Mouse (Mus musculus) limb, embryonic 11.5 days (tissue): ENCODE data around the gene Ybx2. TPM values are rescaled to one million over a fixed set of nuclear protein-coding genes. Genes with fewer than 3 reads are reported as not detected.

Experiments
- ATAC-seq: fragments of 200-750 bp; cut with Nextera tagmentation; 2 replicates; pipeline ENCODE4 v1.8.0; 2017; ENCODE audit warnings: low read depth; ENCODE audit not compliant: insufficient number of reproducible peaks, low FRiP score, low TSS enrichment
- DNase-seq: peaks from one replicate; pipeline ENCODE4 v3.0.0-alpha.2; 2015; ENCODE audit warnings: low spot score
- H3K27ac ChIP-seq: fragments of 300-500 bp; sonication (generic); replicated peaks from 2 replicates; pipeline ENCODE4 v1.5.1; 2014; ENCODE audit warnings: low read depth, mild to moderate bottlenecking, low read length
- H3K27me3 ChIP-seq: fragments of 300-500 bp; sonication (generic); 2 replicates; pipeline ENCODE4 v1.6.1; 2014; ENCODE audit warnings: mild to moderate bottlenecking, low read length, mixed read lengths; ENCODE audit not compliant: control insufficient read depth, insufficient read depth
- H3K36me3 ChIP-seq: fragments of 300-500 bp; sonication (generic); 2 replicates; pipeline ENCODE4 v1.6.1; 2014; ENCODE audit warnings: mild to moderate bottlenecking, low read length, moderate library complexity, mixed read lengths; ENCODE audit not compliant: control insufficient read depth, insufficient read depth
- H3K4me1 ChIP-seq: fragments of 300-500 bp; sonication (generic); 2 replicates; pipeline ENCODE4 v1.6.1; 2014; ENCODE audit warnings: low read length, mixed read lengths; ENCODE audit not compliant: control insufficient read depth, insufficient read depth
- H3K4me2 ChIP-seq: fragments of 300-500 bp; sonication (generic); 2 replicates; pipeline ENCODE4 v1.6.1; 2014; ENCODE audit warnings: low read depth, mild to moderate bottlenecking, moderate library complexity; ENCODE audit not compliant: severe bottlenecking
- H3K4me3 ChIP-seq: fragments of 300-500 bp; sonication (generic); 2 replicates; pipeline ENCODE4 v1.5.1; 2014; ENCODE audit warnings: low read depth, low read length
- H3K9ac ChIP-seq: fragments of 300-500 bp; sonication (generic); 2 replicates; pipeline ENCODE4 v1.6.1; 2014; ENCODE audit warnings: mild to moderate bottlenecking, low read length
- H3K9me3 ChIP-seq: fragments of 300-500 bp; sonication (generic); 2 replicates; pipeline ENCODE4 v1.6.1; 2016; ENCODE audit warnings: low read length; ENCODE audit not compliant: control insufficient read depth
- WGBS: fragments of 180-500 bp; shearing (Covaris S2); extraction: QIAGEN DNeasy Blood & Tissue Kit; methylation state at CpG from one replicate; pipeline ENCODE4 v1.1.7; 2014; 5-methylcytosine and 5-hydroxymethylcytosine counted together
- polyA plus RNA-seq: library from polyadenylated mRNA; unstranded; fragments of >200 nt; fragmentation: Nextera tagmentation; extraction: Ambion mirVana; gene quantifications from 2 replicates; pipeline ENCODE4 v1.2.1, GENCODE M21; 2014

Ybx2 gene
- polyA plus RNA-seq, 1 experiment from 2014 or later: 11.3 TPM

DNA sequence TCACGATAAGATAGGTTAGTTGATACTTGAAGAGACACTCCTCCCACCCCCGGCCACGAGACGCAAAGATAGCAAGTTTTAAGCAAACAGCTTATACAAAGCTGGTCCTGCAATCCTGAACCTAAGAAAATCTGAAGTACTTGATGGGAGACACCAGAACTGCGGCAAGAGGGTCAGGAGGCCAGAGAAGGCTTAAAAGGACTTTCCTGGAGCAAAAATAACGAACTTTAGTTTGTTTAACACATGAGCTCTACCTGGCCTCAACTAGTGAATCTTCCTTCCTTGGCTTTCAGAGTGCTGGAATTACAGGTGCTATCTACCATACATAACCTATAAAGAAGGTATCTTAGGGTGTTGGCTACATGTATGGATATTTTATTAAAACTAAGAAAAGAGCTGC is 915 bp upstream of the Ybx2 start:
- no peak overlapping the region for H3K27ac ChIP-seq
- peak overlapping the region; percentile 3; the same call in 1 of the 2 replicates for H3K4me3 ChIP-seq
- peaks cover 8% of the 10 kb centered on the region for H3K27me3 ChIP-seq
- peak overlapping the region; percentile 99 for H3K4me2 ChIP-seq
- H3K4me1 ChIP-seq: peaks cover 30% of the 10 kb centered on the region
- no peaks in the 10 kb centered on the region for H3K36me3 ChIP-seq
- 24% methylated on average over 6 of the region's 6 CpGs for WGBS
- DNase-seq: no peak
- H3K9ac ChIP-seq: 0 out of 2 replicates have a peak overlapping the region, but pooled peaks have one; percentile 27
- no peaks in the 10 kb centered on the region for H3K9me3 ChIP-seq
- ATAC-seq: no peak

DNA sequence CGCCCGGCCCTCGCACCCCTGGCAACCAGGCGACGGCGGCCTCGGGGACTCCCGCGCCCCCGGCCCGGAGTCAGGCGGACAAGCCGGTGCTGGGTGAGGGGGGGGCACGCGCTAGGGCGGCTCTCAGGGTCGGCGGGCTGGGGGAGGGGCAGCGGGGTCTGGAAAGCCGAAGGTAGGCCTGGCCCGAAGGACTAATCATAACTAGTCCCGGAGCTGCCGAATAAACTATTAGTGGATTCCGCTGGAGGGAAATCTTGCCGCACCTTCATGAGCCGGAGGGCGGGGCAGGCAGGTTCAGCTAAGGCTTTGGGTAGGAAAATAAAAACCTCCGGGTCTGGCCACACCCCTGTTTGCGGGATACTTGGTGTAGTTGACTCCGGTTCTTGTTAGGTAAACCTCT is 560 bp downstream of the Ybx2 start:
- peak overlapping the region; percentile 47 for H3K4me3 ChIP-seq
- no peaks in the 10 kb centered on the region for H3K36me3 ChIP-seq
- H3K4me2 ChIP-seq: peak overlapping the region; percentile 99
- no peak for ATAC-seq
- H3K9me3 ChIP-seq: no peaks in the 10 kb centered on the region
- H3K4me1 ChIP-seq: peaks cover 30% of the 10 kb centered on the region
- WGBS: 1% methylated on average over 26 of the region's 30 CpGs
- H3K27ac ChIP-seq: no peak overlapping the region
- peaks cover 8% of the 10 kb centered on the region for H3K27me3 ChIP-seq
- DNase-seq: peak; percentile 54
- peak overlapping the region; percentile 74 for H3K9ac ChIP-seq

DNA sequence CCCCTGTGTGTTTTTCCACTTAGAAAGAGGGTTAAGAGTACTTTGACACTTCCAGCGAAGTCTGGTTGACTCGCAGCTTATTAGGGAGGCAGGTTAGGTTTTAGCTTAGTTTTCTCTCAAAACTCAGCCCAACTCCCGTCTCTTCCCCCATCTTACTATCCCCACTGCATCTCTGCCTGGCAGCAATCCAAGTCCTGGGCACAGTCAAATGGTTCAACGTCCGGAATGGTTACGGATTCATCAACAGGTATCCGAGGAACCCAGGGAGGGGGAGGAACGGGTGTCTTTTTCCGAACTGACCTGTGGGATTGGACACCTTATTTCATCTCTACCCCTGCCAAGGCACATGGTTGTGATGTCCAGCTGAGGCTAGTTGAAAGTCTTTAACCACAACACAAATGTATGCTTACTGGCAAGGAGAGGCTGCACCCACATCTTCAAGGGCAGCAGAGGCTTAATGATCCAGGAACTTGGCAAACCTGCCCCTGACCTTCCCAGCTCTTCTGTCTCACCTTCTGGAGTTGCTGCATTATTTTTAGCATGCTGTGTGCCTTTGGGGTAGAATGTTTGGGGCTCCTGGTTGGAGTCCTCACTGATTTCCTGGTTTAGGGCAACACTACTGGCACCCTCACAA is 1.2 kb downstream of the Ybx2 start:
- H3K27ac ChIP-seq: no peak overlapping the region
- peak overlapping the region; percentile 99 for H3K4me2 ChIP-seq
- H3K9ac ChIP-seq: no peak overlapping the region; the same call in 1 of the 2 replicates
- peaks cover 30% of the 10 kb centered on the region for H3K4me1 ChIP-seq
- H3K27me3 ChIP-seq: peaks cover 8% of the 10 kb centered on the region
- H3K4me3 ChIP-seq: peak overlapping the region; percentile 47
- H3K36me3 ChIP-seq: no peaks in the 10 kb centered on the region
- 52% methylated on average over 9 of the region's 9 CpGs for WGBS
- ATAC-seq (no peak), DNase-seq (no peak)
- no peaks in the 10 kb centered on the region for H3K9me3 ChIP-seq

DNA sequence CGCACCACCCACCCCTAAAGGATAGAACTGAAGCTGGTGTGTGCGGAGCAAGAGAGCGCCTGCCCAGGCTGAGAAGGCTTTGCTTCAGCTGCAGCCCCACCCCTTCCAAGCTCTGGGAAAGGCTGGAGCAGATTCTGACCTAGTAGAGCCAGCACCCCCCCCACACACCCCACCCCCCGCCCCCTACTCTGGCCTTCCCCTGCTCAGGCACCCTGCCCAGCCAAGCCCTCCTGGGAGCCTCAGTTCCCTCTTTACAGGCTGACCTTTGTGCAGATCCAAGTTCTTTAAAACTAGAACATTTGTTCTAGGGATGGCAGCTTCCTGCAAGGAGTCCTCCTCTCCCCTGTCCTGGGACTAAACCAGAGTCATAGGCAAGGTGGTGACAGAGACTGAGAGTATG is 1.8 kb downstream of the Ybx2 start:
- Histone ChIP-seq H3K4me1 (peaks cover 30% of the 10 kb centered on the region), H3K9ac (no peak overlapping the region), H3K4me2 (0 out of 2 replicates have a peak overlapping the region, but pooled peaks have one; percentile 7), H3K27me3 (peaks cover 8% of the 10 kb centered on the region), H3K27ac (no peak overlapping the region), H3K4me3 (no peak overlapping the region), H3K9me3 (no peaks in the 10 kb centered on the region), H3K36me3 (no peaks in the 10 kb centered on the region)
- WGBS: 29% methylated on average over 4 of the region's 4 CpGs
- no peak for ATAC-seq
- DNase-seq: no peak

DNA sequence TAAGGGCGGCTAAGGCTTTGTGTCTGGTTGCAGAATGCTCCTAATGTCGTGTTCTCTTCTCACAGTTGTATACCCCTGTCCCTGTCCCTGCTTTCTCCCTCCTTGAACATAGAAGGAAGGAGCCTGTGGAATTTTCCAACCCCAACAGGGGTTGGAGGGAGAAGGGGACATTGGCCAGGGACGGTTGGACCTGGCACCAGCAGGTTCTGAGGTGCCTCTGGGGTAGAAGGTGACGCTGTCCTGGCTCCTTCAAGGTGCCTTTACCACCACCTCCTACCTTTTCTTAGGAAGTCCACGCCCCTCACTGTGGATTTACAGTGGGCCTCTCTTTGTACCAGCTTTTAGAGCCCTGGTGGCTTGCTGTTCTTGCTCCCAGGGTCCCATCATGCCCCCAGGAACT is 2.2 kb downstream of the Ybx2 start:
- DNase-seq: no peak
- no peak for ATAC-seq
- no peak overlapping the region for H3K9ac ChIP-seq
- H3K4me3 ChIP-seq: no peak overlapping the region
- WGBS: 73% methylated on average over 5 of the region's 5 CpGs
- no peaks in the 10 kb centered on the region for H3K36me3 ChIP-seq
- peaks cover 8% of the 10 kb centered on the region for H3K27me3 ChIP-seq
- no peaks in the 10 kb centered on the region for H3K9me3 ChIP-seq
- no peak overlapping the region for H3K27ac ChIP-seq
- H3K4me1 ChIP-seq: peaks cover 30% of the 10 kb centered on the region
- no peak overlapping the region for H3K4me2 ChIP-seq

DNA sequence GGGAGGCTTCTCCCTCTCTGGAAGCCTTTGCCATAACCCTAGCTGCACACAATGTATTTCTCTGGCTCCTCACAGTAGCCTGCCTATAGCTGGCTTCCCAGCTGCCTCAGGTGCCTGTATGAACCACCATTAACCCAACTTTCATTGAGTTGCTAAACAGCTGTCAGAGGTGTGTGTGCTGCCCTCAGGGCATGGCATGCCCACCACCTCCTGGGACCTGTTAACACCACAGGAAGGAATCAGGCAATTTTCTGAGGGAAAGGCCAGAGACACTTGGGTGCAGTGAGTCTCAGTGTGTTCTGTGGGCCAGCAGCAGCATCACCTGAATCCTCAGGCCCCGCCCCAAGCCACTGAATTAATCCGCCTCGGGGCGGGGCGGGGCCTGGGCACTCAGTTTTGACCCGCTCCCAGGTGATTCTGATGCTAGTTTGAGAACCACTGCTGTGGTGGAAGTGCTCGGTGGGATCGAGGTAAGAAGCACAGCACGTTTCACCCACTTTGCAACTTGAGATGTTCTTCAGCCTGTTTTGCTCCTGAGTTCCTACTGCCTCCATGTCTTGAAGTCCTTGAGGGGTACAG is 2.9 kb downstream of the Ybx2 start:
- no peak overlapping the region for H3K4me2 ChIP-seq
- no peak overlapping the region; the same call in 1 of the 2 replicates for H3K4me3 ChIP-seq
- H3K9ac ChIP-seq: peak overlapping the region; percentile 30; the same call in 1 of the 2 replicates
- H3K4me1 ChIP-seq: peaks cover 30% of the 10 kb centered on the region
- no peak for ATAC-seq
- H3K27me3 ChIP-seq: peaks cover 8% of the 10 kb centered on the region
- no peak for DNase-seq
- 20% methylated on average over 9 of the region's 9 CpGs for WGBS
- no peaks in the 10 kb centered on the region for H3K9me3 ChIP-seq
- no peak overlapping the region; the same call in 1 of the 2 replicates for H3K27ac ChIP-seq
- H3K36me3 ChIP-seq: no peaks in the 10 kb centered on the region

DNA sequence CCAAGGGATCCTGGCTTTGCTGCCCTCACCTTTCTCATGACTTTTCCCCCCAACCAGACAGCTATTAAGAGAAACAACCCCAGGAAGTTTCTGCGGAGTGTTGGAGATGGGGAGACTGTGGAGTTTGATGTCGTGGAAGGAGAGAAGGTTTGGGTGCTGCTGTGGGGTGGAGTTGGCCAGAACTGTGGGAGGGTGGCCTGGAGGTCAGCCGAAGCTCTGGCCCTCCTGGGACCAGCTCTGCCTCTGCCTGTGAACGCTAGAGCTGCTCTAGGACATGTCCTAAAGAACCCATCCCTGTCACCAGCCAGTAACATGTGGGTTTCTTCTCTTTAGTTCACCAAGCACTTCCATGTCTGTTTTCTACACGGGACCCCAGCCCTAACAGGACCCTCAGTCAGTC is 3.6 kb downstream of the Ybx2 start:
- H3K4me3 ChIP-seq: no peak overlapping the region
- peaks cover 30% of the 10 kb centered on the region for H3K4me1 ChIP-seq
- peaks cover 8% of the 10 kb centered on the region for H3K27me3 ChIP-seq
- peaks cover 2% of the 10 kb centered on the region; the same call in 1 of the 2 replicates for H3K36me3 ChIP-seq
- H3K9me3 ChIP-seq: no peaks in the 10 kb centered on the region
- H3K4me2 ChIP-seq: no peak overlapping the region
- no peak overlapping the region for H3K27ac ChIP-seq
- H3K9ac ChIP-seq: no peak overlapping the region
- DNase-seq (no peak), ATAC-seq (no peak)
- WGBS: 69% methylated on average over 5 of the region's 5 CpGs

DNA sequence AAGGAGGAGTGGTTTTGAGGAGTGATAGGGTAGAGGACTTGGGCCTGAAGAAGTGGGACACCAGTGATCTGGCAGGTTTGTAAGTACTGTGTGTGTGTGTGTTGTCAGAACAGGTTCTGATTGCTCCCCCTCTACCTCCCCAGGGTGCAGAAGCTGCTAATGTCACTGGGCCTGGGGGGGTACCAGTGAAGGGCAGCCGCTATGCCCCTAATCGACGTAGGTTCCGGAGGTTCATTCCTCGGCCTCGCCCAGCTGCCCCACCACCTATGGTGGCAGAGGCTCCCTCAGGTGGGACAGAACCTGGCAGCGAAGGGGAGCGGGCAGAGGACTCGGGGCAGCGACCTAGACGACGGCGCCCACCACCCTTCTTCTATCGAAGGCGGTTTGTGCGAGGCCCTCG is 4.1 kb downstream of the Ybx2 start:
- ATAC-seq (no peak), DNase-seq (no peak)
- no peak overlapping the region for H3K27ac ChIP-seq
- no peak overlapping the region for H3K4me2 ChIP-seq
- peaks cover 30% of the 10 kb centered on the region for H3K4me1 ChIP-seq
- H3K9me3 ChIP-seq: no peaks in the 10 kb centered on the region
- H3K27me3 ChIP-seq: peaks cover 8% of the 10 kb centered on the region
- WGBS: 89% methylated on average over 17 of the region's 17 CpGs
- peaks cover 5% of the 10 kb centered on the region; the same call in 1 of the 2 replicates for H3K36me3 ChIP-seq
- no peak overlapping the region for H3K4me3 ChIP-seq
- no peak overlapping the region for H3K9ac ChIP-seq
